22 mouse cellular contexts compared by ENCODE assay signal in the genomic region with DNA sequence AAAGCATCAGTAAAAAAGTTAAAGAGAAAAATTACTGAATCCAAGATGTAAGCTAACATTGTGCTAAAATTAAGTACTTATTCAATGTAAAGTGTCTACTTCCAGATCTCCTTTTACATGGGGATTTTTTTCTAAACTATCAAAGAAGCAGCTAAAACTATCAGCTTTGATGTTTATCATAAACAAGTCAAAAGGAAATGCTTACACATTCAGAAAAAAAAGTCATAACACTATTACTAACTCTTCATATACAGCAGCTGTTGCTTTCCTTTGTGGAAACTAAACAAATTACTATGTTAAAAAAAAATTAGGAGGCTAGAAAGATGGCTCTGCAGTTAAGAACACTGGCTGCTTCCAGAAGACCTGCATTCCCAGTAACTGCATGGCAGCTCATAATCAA. TPM values are rescaled to one million over a fixed set of nuclear protein-coding genes. Genes with fewer than 3 reads are reported as not detected.
DNase-seq lines count a peak whose midpoint lies in the region; ATAC-seq and TF ChIP-seq lines count a peak whose summit lies in the region.
"Had no signal": no experiment of that assay in that cellular context is flagged by ENCODE, and none has a peak within 500 bp of the region (broad histone marks: within the 10 kb centered on the region; RNA-seq: fewer than 3 reads in every experiment).

No protein-coding gene starts in this region.

- peaks cover 5% of the 10 kb centered on the region; the same call in 1 of the 2 replicates for H3K4me1 ChIP-seq in hindbrain, embryonic 15.5 days (replicated peaks)
- no peaks in the 10 kb centered on the region for H3K4me1 ChIP-seq in hindbrain, embryonic 12.5 days
- H3K4me1 ChIP-seq in neural tube, embryonic 14.5 days (ENCODE audit: control insufficient read depth, insufficient read depth, low read length), result no peaks in the 10 kb centered on the region; the same call in 1 of the 2 replicates
- H3K4me1 ChIP-seq: forebrain, embryonic 10.5 days; forebrain, embryonic 13.5 days; heart, embryonic 15.5 days; hindbrain, embryonic 10.5 days had no signal

- no peak overlapping the region for H3K9ac ChIP-seq in hindbrain, embryonic 15.5 days
- H3K9ac ChIP-seq in hindbrain, embryonic 12.5 days, result no peak overlapping the region
- no peak overlapping the region for H3K9ac ChIP-seq in neural tube, embryonic 14.5 days (replicated peaks; ENCODE audit: low read depth, low read length)
- H3K9ac ChIP-seq: forebrain, embryonic 13.5 days; heart, embryonic 12.5 days; heart, embryonic 15.5 days; hindbrain, embryonic 14.5 days had no signal

- H3K4me2 ChIP-seq in hindbrain, embryonic 15.5 days, result no peak overlapping the region
- no peak overlapping the region for H3K4me2 ChIP-seq in hindbrain, embryonic 12.5 days (replicated peaks)
- no peak overlapping the region for H3K4me2 ChIP-seq in neural tube, embryonic 14.5 days (ENCODE audit: low read depth, low read length)
- peak overlapping the region; percentile 13 for H3K4me2 ChIP-seq in myocyte (ENCODE audit: low read depth)
- H3K4me2 ChIP-seq: forebrain, embryonic 13.5 days; heart, embryonic 12.5 days; heart, embryonic 15.5 days; hindbrain, embryonic 14.5 days had no signal

- no peak for ATAC-seq in hindbrain, embryonic 15.5 days (ENCODE audit: low FRiP score, low read depth)
- no peak for ATAC-seq in hindbrain, embryonic 12.5 days (ENCODE audit: low FRiP score)
- ATAC-seq in neural tube, embryonic 14.5 days (ENCODE audit: low read depth), result no peak
- ATAC-seq: forebrain, embryonic 13.5 days; forebrain, embryonic 16.5 days had no signal

- DNase-seq in neural tube, embryonic 10.5 days (ENCODE audit: extremely low spot score, low spot score), result no peak
- no peak for DNase-seq in frontal cortex, adult 2 months (ENCODE audit: extremely low spot score in 1 of 2, low spot score in 1 of 2)
- DNase-seq: adrenal gland, adult 8-10 months; adrenal gland, postnatal 25 days; cerebellum, adult 9-10 months; cerebellum, postnatal 14 days; gastrocnemius, postnatal 25 days; heart, adult 18-20 months; heart, postnatal 10 days; heart, postnatal 36 days; kidney, adult 11 months had no signal

- H3K4me3 ChIP-seq in hindbrain, embryonic 15.5 days, result no peak overlapping the region
- H3K4me3 ChIP-seq in hindbrain, embryonic 12.5 days, result no peak overlapping the region
- H3K4me3 ChIP-seq in neural tube, embryonic 14.5 days (ENCODE audit: low read depth, low read length), result no peak overlapping the region
- no peak overlapping the region for H3K4me3 ChIP-seq in myocyte
- H3K4me3 ChIP-seq: forebrain, embryonic 10.5 days; forebrain, embryonic 13.5 days; heart, embryonic 12.5 days; heart, embryonic 15.5 days; hindbrain, embryonic 10.5 days had no signal

- no peak for TF ChIP-seq POLR2A in myocyte (IDR thresholded peaks at IDR 0.05; ENCODE audit: insufficient read length, low read depth)

- no peak overlapping the region for H3ac ChIP-seq in myocyte (ENCODE audit: control insufficient read depth, insufficient read length)

- peaks cover 26% of the 10 kb centered on the region for H3K79me2 ChIP-seq in myocyte (ENCODE audit: control insufficient read depth, insufficient read depth)

- no peaks in the 10 kb centered on the region for H3K9me3 ChIP-seq in hindbrain, embryonic 15.5 days
- no peaks in the 10 kb centered on the region for H3K9me3 ChIP-seq in hindbrain, embryonic 12.5 days (replicated peaks)
- no peaks in the 10 kb centered on the region for H3K9me3 ChIP-seq in neural tube, embryonic 14.5 days (ENCODE audit: control insufficient read depth, low read length)
- H3K9me3 ChIP-seq: forebrain, embryonic 10.5 days; forebrain, embryonic 13.5 days; heart, embryonic 12.5 days; heart, embryonic 15.5 days; hindbrain, embryonic 10.5 days had no signal

- H3K27me3 ChIP-seq in hindbrain, embryonic 15.5 days, result no peaks in the 10 kb centered on the region
- H3K27me3 ChIP-seq in hindbrain, embryonic 12.5 days, result no peaks in the 10 kb centered on the region
- H3K27me3 ChIP-seq in neural tube, embryonic 14.5 days (ENCODE audit: control insufficient read depth, insufficient read depth, low read length), result no peaks in the 10 kb centered on the region
- H3K27me3 ChIP-seq in myocyte (ENCODE audit: control insufficient read depth, insufficient read depth, insufficient read length), result no peaks in the 10 kb centered on the region
- H3K27me3 ChIP-seq: forebrain, embryonic 13.5 days; heart, embryonic 12.5 days; heart, embryonic 15.5 days had no signal

- no peaks in the 10 kb centered on the region for H3K36me3 ChIP-seq in hindbrain, embryonic 15.5 days
- H3K36me3 ChIP-seq in hindbrain, embryonic 12.5 days, result no peaks in the 10 kb centered on the region
- no peaks in the 10 kb centered on the region for H3K36me3 ChIP-seq in neural tube, embryonic 14.5 days (ENCODE audit: control insufficient read depth, insufficient read depth, low read length)
- no peaks in the 10 kb centered on the region for H3K36me3 ChIP-seq in myocyte (ENCODE audit: control insufficient read depth, insufficient read depth)
- H3K36me3 ChIP-seq: heart, embryonic 12.5 days; heart, embryonic 15.5 days had no signal

- 0 out of 2 replicates have a peak overlapping the region, but pooled peaks have one; percentile 8 for H3K27ac ChIP-seq in hindbrain, embryonic 15.5 days (replicated peaks)
- no peak overlapping the region for H3K27ac ChIP-seq in hindbrain, embryonic 12.5 days
- peak overlapping the region; percentile 39; the same call in 1 of the 2 replicates for H3K27ac ChIP-seq in neural tube, embryonic 14.5 days (ENCODE audit: low read depth, low read length)
- H3K27ac ChIP-seq: forebrain, embryonic 10.5 days; forebrain, embryonic 13.5 days; heart, embryonic 15.5 days; hindbrain, embryonic 10.5 days; hindbrain, embryonic 14.5 days had no signal

TF ChIP-seq in myocyte, 11 proteins besides CTCF, POLR2A, EP300 and RAD21:
- TF ChIP-seq TCF3 (IDR thresholded peaks at IDR 0.05; ENCODE audit: insufficient read length, low read depth), result no peak

RNA-seq across cellular contexts. Expression of a gene that starts 42.2 kb away (rescaled TPM):
- 10.0 and 10.9 TPM in 2 replicates for polyA plus RNA-seq in hindbrain, embryonic 15.5 days (2015; fragmentation: Nextera tagmentation; extraction: Ambion mirVana)
- 14.1 and 16.4 TPM in 2 replicates for polyA plus RNA-seq in hindbrain, embryonic 12.5 days (2016; fragmentation: Nextera tagmentation; extraction: Ambion mirVana)
- polyA plus RNA-seq in neural tube, embryonic 14.5 days (2014; fragmentation: Nextera tagmentation; extraction: Ambion mirVana), result 18.0 and 19.1 TPM in 2 replicates
- polyA plus RNA-seq in myocyte (2012; fragmentation: generic; extraction: Trizol), result 1.1 TPM
- 21.0 and 23.2 TPM in 2 replicates for polyA plus RNA-seq in frontal cortex, adult 2 months (2012; rRNA removed)
